Mouse (Mus musculus) layer of hippocampus, adult 9-11 months (tissue): ENCODE data around the gene Cabin1.

Experiments
- DNase-seq: peaks from one replicate; pipeline ENCODE4 v3.0.0; 2022

Gene Cabin1

DNA sequence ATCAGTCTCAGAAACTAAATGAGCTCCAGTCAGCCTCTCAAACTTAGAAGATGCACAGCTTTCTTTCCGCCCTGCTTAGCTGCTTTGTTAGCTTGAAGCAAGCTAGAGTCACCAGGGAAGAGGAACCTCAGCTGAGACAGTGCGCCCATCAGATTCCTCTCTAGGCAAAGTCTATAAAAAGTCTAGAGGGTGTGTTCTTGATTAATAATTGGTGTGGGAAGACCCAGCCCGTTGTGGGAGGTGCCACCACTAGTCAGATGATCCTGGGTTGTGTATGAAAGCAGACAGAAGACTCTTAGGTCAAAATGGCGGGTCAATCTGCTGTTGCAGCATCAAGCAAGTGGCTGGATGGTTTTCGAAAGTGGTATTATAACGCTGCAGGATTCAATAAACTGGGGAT lies 2.7 kb upstream of the Cabin1 start:
- DNase-seq, result no peak

- DNase-seq, result peak; percentile 23
Measured at GRCm38 (mm10) chr10:75764519-75765473, 655 bp upstream of the Cabin1 start.

DNA sequence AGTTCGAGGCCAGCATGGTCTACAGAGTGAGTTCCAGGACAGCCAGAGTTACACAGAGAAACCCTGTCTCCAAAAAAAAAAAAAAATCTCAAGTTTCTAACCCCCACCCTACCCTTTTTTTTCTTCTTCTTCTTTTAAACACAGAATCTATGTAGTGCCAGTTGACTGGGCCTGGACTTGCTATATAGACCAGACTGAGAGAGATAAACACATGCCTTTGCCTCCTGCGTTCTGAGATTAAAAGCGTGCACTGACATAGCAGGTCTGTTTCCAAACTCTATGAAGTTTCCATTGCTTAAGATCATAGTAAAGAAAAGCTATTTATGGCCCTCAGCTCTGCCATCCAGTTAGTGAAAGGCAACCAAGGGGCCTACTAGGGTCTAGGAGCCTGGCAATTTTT lies 1.7 kb downstream of the Cabin1 start:
- DNase-seq, result no peak

DNA sequence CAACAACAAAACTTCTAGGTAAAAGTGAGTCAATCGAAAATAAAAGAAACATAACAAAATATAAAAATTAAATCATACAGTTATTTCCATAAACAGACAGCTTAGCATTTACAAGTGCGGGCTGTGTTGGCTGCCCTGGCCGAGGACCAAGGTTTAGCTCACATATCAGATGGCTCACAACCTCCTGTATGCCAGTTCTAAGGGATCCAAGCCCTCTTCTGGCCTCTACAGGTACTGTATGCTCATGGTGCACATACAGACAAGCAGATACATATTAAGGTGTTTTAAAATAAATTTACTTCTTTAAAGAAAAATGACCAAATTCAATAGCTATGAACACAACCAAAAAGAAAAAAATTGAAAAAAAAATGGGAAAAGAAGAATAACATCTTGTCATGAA lies 3.8 kb downstream of the Cabin1 start:
- DNase-seq, result no peak

GRCm38 (mm10) chr10:75756719-75757118 lies 7.4 kb downstream of the Cabin1 start:
- DNase-seq, result no peak

DNA sequence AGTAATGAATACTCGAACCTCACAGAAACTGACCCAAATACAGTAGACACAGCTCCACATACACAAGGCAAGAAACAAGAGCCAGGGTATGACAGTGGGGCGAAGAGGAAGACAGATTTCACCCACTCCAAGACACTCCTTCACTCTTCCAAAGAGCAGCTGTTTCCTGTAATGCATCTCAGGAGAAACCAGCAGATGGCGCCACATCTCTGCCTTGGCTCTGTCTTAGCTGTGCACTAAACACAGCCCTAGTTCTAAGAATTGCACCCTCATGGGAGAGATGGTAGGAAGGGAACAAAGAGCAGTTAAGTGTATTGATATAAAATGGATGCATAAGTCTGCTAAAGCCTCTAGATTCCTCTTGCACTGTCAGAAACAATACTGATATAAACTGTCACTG lies 20.1 kb downstream of the Cabin1 start:
- peak; percentile 82 for DNase-seq

- peak; percentile 88 for DNase-seq
Measured at GRCm38 (mm10) chr10:75743369-75743768, 20.8 kb downstream of the Cabin1 start.

DNA sequence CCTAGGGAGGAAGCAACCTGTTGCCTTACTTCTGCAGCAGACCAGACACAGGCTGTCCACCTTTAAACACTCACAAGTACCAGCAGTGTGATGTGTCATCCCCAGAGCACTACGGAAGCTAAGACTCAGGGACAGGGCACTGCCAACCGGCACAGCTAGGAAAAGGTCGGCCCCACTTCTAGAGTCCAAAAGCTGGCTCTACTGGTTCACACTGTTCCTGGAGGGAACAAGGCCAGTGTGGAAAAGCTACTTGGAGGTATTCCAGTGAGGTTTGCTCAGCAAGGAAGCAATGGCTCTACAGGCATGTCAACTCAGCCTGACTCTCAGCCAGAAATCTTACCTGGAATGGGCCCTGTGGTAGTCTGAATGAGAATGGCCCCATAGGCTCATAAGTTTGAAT lies 23.3 kb downstream of the Cabin1 start:
- no peak for DNase-seq

DNA sequence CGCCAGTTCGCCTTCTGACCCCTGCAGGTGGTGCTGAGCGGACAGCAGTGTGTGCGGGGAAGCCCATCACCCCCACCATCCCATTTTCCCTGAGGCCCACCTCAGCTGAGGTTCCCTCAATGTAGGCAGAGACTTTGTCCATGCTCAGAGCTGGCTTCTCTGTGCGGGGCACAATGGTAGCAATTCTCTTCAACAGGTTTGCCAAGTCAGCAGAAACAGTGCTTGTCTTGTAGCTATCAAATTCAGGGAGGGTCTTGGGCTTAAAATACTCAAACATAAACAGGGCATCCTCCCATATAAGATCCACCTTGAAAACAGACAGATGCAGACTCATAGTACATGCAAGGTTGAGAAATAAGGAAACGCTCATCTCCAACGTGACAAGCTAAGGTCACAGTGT lies 38.7 kb downstream of the Cabin1 start:
- DNase-seq, result no peak

- DNase-seq, result peak; percentile 41
Measured at GRCm38 (mm10) chr10:75720215-75720614, 43.9 kb downstream of the Cabin1 start.

DNA sequence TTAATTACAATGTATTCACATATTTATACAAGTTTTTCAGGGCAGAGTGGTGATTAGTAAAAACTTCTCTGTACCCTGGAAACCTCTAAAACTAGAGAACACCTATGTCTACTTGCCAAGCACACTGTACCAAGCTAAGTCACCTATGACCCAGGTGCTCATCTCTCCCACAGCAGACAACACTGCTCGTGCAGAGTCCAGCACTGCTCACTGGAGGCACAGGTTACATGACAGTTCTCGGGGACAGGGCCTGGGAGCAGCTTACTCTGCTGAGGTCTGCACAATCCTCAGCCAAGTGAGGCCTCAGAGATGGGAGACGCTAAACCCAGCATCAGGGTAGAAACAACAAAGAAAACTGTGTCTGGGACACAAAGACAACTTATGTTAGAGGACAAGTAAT lies 49.3 kb downstream of the Cabin1 start:
- no peak for DNase-seq

GRCm38 (mm10) chr10:75713026-75713425 lies 51.1 kb downstream of the Cabin1 start:
- DNase-seq, result no peak

- DNase-seq, result no peak
Measured at GRCm38 (mm10) chr10:75710210-75710609, 53.9 kb downstream of the Cabin1 start.

DNA sequence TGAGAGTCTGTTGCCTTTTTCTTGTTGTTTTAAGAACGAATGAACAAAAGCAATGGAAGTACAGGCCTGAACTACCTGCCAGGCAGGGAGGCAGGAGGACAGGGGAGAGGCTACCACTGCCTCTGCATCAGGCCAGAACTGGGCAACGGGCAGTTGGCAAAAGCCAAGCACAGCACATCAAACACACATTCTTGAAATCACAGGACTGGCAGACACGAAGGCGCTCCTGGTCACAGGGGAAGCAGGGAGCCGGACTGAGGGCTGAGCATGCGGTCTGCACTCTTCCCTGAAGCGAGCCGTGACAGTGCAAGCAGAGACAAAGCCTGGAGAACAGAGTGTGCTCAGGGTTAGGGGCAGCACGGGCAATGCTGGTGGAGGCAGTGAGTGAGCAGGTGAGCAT lies 54.9 kb downstream of the Cabin1 start:
- no peak for DNase-seq

GRCm38 (mm10) chr10:75708633-75708992 lies 55.5 kb downstream of the Cabin1 start:
- no peak for DNase-seq

DNA sequence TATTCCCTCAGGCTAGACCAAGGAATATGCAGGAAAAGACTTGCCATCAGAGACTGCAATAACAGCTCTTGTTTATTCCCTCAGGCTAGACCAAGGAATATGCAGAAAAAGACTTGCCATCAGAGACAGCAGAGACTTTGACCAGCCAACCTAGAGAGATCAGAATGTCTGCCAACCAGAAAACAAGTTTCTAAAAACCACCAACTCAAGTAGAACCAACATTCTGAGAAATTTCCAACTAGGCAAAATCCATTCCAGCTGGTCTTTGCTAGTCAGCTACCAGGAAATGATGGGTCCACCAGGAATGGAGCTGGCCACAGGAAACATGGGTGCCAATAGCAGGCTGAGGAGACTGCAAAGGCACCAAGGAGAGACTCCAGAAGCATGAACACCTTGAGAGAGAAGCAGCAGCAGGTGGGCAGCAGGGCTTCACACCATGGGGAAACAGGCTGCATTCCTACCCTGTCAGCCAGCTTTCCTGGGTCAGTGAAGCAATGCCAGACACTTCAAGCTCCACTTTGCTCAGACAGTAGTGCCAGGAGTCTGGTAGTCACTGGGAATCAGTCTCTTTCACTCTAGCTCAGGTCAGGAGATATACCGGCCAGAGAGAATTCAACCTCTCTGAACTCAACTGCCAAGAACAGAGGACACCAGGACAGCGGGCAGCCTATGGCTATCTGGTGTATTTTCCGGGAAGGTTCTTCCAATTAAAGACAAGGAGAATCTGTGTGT lies 56.1 kb downstream of the Cabin1 start:
- no peak for DNase-seq

DNA sequence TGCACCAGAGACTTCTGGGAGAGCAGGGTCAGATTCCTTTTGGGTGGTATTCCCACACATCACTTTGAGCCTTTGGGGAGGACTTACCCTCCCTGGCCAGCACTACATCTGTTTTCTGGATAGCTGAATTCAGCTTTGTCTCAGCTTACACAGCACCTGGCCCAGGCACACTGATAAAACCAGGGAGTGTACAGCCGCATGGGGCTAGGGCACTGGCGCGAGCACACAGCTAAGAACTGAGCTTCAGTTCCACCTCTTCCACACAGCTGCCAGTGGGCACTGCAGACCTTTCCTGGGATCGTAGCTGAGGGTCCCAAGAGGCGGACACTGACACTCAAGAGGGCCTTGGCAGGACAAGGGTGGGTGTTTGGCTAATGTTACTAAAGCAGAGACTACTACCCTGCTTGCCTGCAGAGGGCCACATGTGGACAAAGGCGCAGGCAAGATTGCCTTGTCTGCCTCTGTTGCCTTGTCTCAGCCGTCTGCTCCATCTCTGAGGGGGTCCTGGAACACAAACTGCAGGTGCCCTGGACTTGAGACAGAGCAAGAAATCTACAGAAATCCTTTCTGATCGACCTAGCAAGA lies 57.4 kb downstream of the Cabin1 start:
- no peak for DNase-seq

DNA sequence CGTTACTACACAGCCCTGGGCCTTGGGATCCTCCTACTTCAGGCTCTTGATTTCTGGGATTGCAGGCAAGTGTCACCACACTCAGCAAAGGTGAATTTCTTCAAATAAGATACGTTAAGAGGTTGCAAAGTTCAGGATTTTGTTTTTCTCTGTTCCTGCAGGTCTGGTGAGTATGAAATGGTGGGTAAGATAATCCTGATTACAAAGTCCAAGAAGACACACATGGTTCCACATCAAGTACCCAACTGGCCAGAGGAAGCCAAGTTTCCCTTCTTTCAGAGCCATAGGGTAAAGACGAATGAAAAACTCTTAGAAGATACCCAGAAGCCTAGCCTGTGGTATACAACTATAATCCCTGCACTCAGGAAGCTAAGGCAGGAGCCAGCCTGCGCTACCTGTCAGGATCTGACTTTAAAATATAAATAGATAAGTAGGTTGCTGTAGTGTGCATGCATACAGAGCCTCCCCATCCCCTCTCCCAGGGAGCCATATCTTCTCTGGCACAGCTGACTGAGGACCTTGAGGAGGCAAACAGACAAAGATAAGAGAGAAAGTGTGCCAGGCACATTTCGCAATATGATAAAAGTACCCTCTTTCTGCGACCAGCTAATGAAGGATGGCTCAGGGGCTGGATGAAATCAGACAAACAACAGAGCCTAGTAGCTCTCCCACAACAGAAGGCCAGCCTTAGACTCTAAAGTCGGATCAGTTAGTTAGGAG lies 58.3 kb downstream of the Cabin1 start:
- no peak for DNase-seq

GRCm38 (mm10) chr10:75704212-75705185 lies 59.6 kb downstream of the Cabin1 start:
- DNase-seq, result peak; percentile 98

- DNase-seq, result no peak
Measured at GRCm38 (mm10) chr10:75703504-75703903, 60.6 kb downstream of the Cabin1 start.

DNA sequence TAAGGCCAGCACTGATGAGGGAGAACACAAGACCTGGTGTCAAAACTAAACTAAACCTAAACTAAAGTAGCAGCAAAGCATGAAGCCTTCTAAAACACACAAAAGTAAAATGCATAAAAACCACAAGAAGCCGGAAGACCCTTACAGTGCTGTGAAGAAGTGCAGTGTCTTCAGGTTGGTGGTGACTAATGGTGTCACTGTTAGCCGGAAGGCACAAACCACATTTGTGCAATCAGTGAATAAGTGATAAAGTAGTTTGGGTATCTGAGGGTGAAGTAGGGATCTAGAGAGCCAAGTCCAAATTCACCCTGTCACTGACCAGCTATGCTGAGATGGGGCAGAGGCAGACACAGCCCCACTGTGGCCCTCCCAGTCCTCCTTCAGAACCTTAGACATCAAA lies 61.6 kb downstream of the Cabin1 start:
- no peak for DNase-seq

- DNase-seq, result no peak
Measured at GRCm38 (mm10) chr10:75701280-75701679, 62.9 kb downstream of the Cabin1 start.
